Mouse (Mus musculus): ENCODE data around the gene Arhgap32.

GRCm38 (mm10) chr9:32149836-32150642 is 34.1 kb downstream of the Arhgap32 start:
- TF ChIP-seq CTCF (IDR thresholded peaks at IDR 0.05; ENCODE audit: low read depth) (no peak), EP300 (optimal IDR thresholded peaks at IDR 0.05) (no peak)
